Mouse (Mus musculus) heart, embryonic 12.5 days (tissue): ENCODE measurements around the gene Atp5g1. TPM values are rescaled to one million over a fixed set of nuclear protein-coding genes. Genes with fewer than 3 reads are reported as not detected.

Source experiments
- ATAC-seq: fragments of 200-750 bp; cut with Nextera tagmentation; 2 replicates; pipeline ENCODE4 v1.8.0; 2017; ENCODE audit warnings: moderate TSS enrichment, moderate library complexity; ENCODE audit not compliant: insufficient number of reproducible peaks, low FRiP score
- H3K27ac ChIP-seq: fragments of 300-500 bp; sonication (generic); 2 replicates; pipeline ENCODE4 v1.5.1; 2016; ENCODE audit warnings: mild to moderate bottlenecking, moderate library complexity; ENCODE audit not compliant: poor library complexity, severe bottlenecking
- H3K27me3 ChIP-seq: fragments of 300-500 bp; sonication (generic); replicated peaks from 2 replicates; pipeline ENCODE4 v1.6.1; 2016; ENCODE audit warnings: mild to moderate bottlenecking, moderate library complexity
- H3K36me3 ChIP-seq: fragments of 300-500 bp; sonication (generic); 2 replicates; pipeline ENCODE4 v1.6.1; 2016; ENCODE audit warnings: mild to moderate bottlenecking, moderate library complexity
- H3K4me1 ChIP-seq: fragments of 300-500 bp; sonication (generic); replicated peaks from 2 replicates; pipeline ENCODE4 v1.6.1; 2016; ENCODE audit warnings: mild to moderate bottlenecking
- H3K4me2 ChIP-seq: fragments of 300-500 bp; sonication (generic); 2 replicates; pipeline ENCODE4 v1.6.1; 2016; ENCODE audit warnings: mild to moderate bottlenecking, moderate library complexity
- H3K4me3 ChIP-seq: fragments of 300-500 bp; sonication (generic); 2 replicates; pipeline ENCODE4 v1.5.1; 2016; ENCODE audit warnings: mild to moderate bottlenecking
- H3K9ac ChIP-seq: fragments of 300-500 bp; sonication (generic); 2 replicates; pipeline ENCODE4 v1.6.1; 2016; ENCODE audit warnings: mild to moderate bottlenecking, moderate library complexity
- H3K9me3 ChIP-seq: fragments of 300-500 bp; sonication (generic); replicated peaks from 2 replicates; pipeline ENCODE4 v1.6.1; 2016; ENCODE audit warnings: mild to moderate bottlenecking, moderate library complexity
- WGBS: fragments of 180-500 bp; shearing (Covaris S2); methylation state at CpG from one replicate; pipeline ENCODE4 v1.1.7; 2016; 5-methylcytosine and 5-hydroxymethylcytosine counted together
- polyA plus RNA-seq: library from polyadenylated mRNA; unstranded; fragments of >200 nt; fragmentation: Nextera tagmentation; extraction: Ambion mirVana; gene quantifications from 2 replicates; pipeline ENCODE4 v1.2.1, GENCODE M21; 2016

Atp5g1 gene
- polyA plus RNA-seq, 1 experiment from 2014 or later, result 1,405 TPM

- WGBS, result 14% methylated on average over 3 of the region's 3 CpGs
- Histone ChIP-seq H3K9ac (no peak overlapping the region), H3K27me3 (peaks cover 16% of the 10 kb centered on the region; the same call in 1 of the 2 replicates), H3K4me1 (peaks cover 7% of the 10 kb centered on the region; the same call in 1 of the 2 replicates), H3K27ac (peak overlapping the region; percentile 54), H3K4me2 (peak overlapping the region; percentile 27; the same call in 1 of the 2 replicates), H3K9me3 (no peaks in the 10 kb centered on the region), H3K4me3 (no peak overlapping the region), H3K36me3 (no peaks in the 10 kb centered on the region)
- no peak for ATAC-seq
These were observed 17.9 kb upstream of the Atp5g1 start for GRCm38 (mm10) chr11:96093361-96093760.

DNA sequence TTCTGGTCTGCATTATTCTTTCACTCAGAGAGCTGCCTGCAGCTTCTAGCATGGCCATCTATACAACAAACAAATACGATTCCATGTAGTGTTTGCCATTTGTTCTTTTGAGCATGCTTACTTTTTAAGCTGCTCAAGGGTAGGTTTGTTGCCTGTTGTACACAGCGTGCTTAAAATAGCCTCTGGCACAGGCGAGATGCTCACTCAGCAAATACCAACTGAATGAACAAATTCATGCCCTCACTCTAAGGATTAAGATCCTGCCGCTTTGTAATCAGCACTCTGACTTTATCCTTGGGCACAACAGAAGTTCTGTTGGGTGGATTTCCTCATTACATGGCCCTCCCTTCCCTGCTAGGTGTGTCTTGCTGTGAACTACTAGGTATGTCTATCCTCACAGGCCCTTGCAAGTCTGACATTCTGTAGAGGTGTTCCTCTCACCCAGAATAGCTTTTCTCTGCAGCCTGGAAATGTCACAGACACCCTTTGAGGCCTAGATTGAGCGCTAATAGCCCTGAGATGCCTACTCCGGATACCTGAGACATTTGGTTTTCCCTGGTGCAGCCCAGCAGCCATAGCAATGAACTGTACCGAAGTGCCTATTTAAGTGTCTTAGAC lies 17.3 kb upstream of the Atp5g1 start:
- Histone ChIP-seq H3K9me3 (0 out of 2 replicates have a peak, but pooled peaks cover 5% of the 10 kb centered on the region), H3K27ac (peak overlapping the region; percentile 54), H3K4me1 (peaks cover 7% of the 10 kb centered on the region; the same call in 1 of the 2 replicates), H3K4me2 (peak overlapping the region; percentile 27; the same call in 1 of the 2 replicates), H3K27me3 (peaks cover 16% of the 10 kb centered on the region; the same call in 1 of the 2 replicates), H3K36me3 (no peaks in the 10 kb centered on the region), H3K4me3 (no peak overlapping the region), H3K9ac (no peak overlapping the region)
- WGBS, result 29% methylated on average over 7 of the region's 7 CpGs
- ATAC-seq, result no peak

DNA sequence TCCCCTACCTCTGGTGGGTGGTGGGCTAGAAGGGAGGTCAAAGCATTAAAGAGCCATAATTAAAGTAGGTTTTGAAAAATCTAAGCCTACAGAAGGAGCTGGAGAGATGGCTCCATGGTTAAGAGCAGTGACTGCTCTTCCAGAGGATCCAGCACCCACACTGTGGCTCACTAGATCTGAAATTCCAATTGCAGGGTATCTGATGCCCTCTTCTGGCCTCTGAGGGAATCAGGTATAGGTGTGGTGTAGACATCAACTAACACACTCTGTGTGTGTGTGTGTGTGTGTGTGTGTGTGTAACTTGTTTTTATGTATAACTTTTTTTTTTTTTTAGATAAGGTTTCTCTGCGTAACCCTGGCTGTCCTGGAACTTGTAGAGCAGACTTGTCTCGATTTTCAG lies 15.6 kb upstream of the Atp5g1 start:
- 51% methylated on average over 2 of the region's 2 CpGs for WGBS
- Histone ChIP-seq H3K4me1 (peaks cover 7% of the 10 kb centered on the region; the same call in 1 of the 2 replicates), H3K9ac (no peak overlapping the region), H3K27me3 (0 out of 2 replicates have a peak, but pooled peaks cover 8% of the 10 kb centered on the region), H3K9me3 (0 out of 2 replicates have a peak, but pooled peaks cover 5% of the 10 kb centered on the region), H3K27ac (no peak overlapping the region), H3K36me3 (no peaks in the 10 kb centered on the region), H3K4me3 (no peak overlapping the region), H3K4me2 (no peak overlapping the region)
- ATAC-seq, result no peak

- ATAC-seq, result no peak
- WGBS, result 87% methylated on average over 6 of the region's 6 CpGs
- no peak overlapping the region for H3K9ac ChIP-seq
- H3K9me3 ChIP-seq, result 0 out of 2 replicates have a peak, but pooled peaks cover 5% of the 10 kb centered on the region
- H3K36me3 ChIP-seq, result no peaks in the 10 kb centered on the region
- no peak overlapping the region for H3K4me3 ChIP-seq
- peaks cover 6% of the 10 kb centered on the region; the same call in 1 of the 2 replicates for H3K4me1 ChIP-seq
- no peaks in the 10 kb centered on the region for H3K27me3 ChIP-seq
- H3K4me2 ChIP-seq, result no peak overlapping the region
- H3K27ac ChIP-seq, result no peak overlapping the region
These were observed 12.5 kb upstream of the Atp5g1 start for GRCm38 (mm10) chr11:96087981-96088380.

DNA sequence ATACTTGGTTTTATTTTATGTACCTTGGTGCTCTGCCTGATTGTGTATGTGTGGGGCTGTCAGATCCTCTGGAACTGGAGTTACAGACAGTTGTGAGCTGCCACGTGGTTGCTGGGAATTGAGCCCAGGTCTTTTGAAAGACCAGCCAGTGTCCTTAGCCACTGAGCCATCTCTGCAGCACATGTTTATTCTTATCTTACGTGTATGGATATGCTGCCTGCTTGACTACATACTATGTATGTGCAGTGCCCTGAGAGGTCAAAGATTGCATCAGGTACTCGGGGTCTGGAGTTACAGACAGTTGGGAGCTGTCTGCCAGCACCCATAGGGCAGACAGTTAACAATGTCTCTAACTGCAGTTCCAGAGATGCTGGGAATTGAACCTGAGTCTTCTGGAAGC lies 7.2 kb upstream of the Atp5g1 start:
- Histone ChIP-seq H3K4me1 (no peaks in the 10 kb centered on the region), H3K4me3 (no peak overlapping the region), H3K27me3 (no peaks in the 10 kb centered on the region), H3K4me2 (no peak overlapping the region), H3K9ac (no peak overlapping the region), H3K27ac (no peak overlapping the region), H3K36me3 (no peaks in the 10 kb centered on the region), H3K9me3 (no peaks in the 10 kb centered on the region)
- 72% methylated on average over 3 of the region's 3 CpGs for WGBS
- no peak for ATAC-seq

DNA sequence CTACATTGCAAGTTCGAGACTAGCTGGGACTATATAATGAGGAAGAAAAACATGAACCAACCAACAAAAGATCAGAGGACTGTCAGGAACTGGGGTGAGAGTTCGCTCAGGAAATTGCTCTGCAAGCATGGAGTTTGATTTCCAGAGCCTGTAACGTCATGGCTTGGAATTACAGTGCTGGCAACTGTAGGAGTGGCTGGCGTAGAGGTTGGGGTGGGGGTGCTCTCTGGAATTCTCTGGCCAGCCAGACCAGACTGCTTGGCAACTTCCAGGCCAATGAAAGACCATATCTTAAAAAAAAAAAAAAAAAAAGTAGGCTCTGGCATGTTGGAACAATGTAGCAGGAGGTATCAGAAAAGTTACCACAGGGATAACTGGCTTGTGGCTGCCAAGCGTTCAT lies 5.3 kb upstream of the Atp5g1 start:
- Histone ChIP-seq H3K4me1 (no peaks in the 10 kb centered on the region), H3K36me3 (no peaks in the 10 kb centered on the region), H3K9ac (no peak overlapping the region), H3K27me3 (no peaks in the 10 kb centered on the region), H3K4me3 (no peak overlapping the region), H3K4me2 (no peak overlapping the region), H3K9me3 (no peaks in the 10 kb centered on the region), H3K27ac (no peak overlapping the region)
- whole genome bisulfite sequencing, result 62% methylated on average over 5 of the region's 5 CpGs
- no peak for ATAC-seq

DNA sequence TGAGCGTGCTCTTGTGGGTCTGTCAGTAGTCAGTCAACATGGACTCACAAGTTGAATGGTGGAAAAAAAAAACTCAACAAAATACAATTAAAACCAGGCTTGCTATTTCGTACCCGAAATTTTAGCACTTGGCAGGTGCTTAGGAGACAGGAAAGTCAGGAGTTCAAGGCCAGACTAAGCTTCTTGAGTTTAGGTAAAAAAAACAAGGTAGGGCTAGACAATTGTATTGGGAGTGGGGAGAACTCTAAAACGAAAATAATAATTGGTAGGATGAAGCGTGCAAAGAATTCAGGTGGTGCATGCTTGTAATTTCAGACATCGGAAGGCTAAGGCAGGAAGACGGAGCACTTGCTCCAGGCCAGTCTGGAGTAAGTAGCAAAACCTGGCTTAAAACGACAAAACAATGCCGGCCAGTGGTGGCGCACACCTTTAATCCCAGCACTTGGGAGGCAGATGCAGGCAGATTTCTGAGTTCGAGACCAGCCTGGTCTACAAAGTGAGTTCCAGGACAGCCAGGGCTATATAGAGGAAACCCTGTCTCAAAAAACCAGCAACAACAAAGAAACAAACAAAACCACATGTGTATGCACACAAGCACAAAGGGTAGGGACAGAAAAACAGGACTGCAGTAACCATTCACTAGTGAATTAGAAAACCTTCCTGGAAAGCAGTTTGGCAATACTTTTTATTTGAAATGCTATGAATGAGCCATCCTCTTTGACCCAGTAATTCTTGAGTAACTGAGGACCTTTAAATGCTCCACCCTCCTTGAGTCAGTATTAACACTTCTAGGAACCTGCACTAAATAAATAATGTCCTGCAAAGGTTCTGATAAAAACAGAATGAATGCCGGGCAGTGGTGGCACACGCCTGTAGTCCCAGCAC lies 993 bp upstream of the Atp5g1 start:
- ATAC-seq, result no peak
- H3K9ac ChIP-seq, result no peak overlapping the region

DNA sequence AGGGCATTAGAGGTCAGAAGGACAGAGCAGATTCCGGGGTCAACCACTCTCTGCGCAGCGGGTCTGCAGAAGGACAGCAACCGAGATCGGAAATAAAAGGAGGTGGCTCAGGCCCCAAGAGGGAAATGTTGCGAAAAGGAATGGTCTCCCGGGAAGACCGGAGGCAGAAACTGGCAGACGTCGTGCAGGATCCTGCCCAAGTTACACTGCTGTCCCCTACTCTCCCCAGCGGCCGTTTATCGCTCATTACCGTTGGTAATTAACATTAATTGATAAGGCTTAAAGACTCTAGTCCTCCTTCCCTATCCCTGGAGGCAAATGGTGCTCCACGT lies 327 bp downstream of the Atp5g1 start:
- ATAC-seq, result peak; percentile 3
- Histone ChIP-seq H3K36me3 (peaks cover 29% of the 10 kb centered on the region), H3K9me3 (no peaks in the 10 kb centered on the region), H3K27ac (peak overlapping the region; percentile 86), H3K4me2 (peak overlapping the region; percentile 90), H3K4me3 (peak overlapping the region; percentile 79), H3K27me3 (no peaks in the 10 kb centered on the region), H3K9ac (peak overlapping the region; percentile 89), H3K4me1 (peaks cover 25% of the 10 kb centered on the region)
- 0% methylated on average over 15 of the region's 15 CpGs for WGBS

More for the DNA sequence above, 993 bp upstream of the Atp5g1 start:
- peaks cover 22% of the 10 kb centered on the region for H3K4me1 ChIP-seq
- no peaks in the 10 kb centered on the region for H3K27me3 ChIP-seq
- peak overlapping the region; percentile 61 for H3K4me2 ChIP-seq
- H3K27ac ChIP-seq, result peak overlapping the region; percentile 55
- 63% methylated on average over 13 of the region's 13 CpGs for whole genome bisulfite sequencing
- no peaks in the 10 kb centered on the region for H3K9me3 ChIP-seq
- peaks cover 17% of the 10 kb centered on the region for H3K36me3 ChIP-seq
- peak overlapping the region; percentile 36 for H3K4me3 ChIP-seq

GRCm38 (mm10) chr11:96074351-96075176 lies 906 bp downstream of the Atp5g1 start:
- Histone ChIP-seq H3K27ac (peak overlapping the region; percentile 86), H3K36me3 (peaks cover 33% of the 10 kb centered on the region), H3K27me3 (no peaks in the 10 kb centered on the region), H3K9me3 (no peaks in the 10 kb centered on the region), H3K4me3 (peak overlapping the region; percentile 79), H3K4me2 (peak overlapping the region; percentile 90), H3K9ac (peak overlapping the region; percentile 89), H3K4me1 (peaks cover 25% of the 10 kb centered on the region)
- ATAC-seq, result no peak
- WGBS, result 14% methylated on average over 17 of the region's 17 CpGs

DNA sequence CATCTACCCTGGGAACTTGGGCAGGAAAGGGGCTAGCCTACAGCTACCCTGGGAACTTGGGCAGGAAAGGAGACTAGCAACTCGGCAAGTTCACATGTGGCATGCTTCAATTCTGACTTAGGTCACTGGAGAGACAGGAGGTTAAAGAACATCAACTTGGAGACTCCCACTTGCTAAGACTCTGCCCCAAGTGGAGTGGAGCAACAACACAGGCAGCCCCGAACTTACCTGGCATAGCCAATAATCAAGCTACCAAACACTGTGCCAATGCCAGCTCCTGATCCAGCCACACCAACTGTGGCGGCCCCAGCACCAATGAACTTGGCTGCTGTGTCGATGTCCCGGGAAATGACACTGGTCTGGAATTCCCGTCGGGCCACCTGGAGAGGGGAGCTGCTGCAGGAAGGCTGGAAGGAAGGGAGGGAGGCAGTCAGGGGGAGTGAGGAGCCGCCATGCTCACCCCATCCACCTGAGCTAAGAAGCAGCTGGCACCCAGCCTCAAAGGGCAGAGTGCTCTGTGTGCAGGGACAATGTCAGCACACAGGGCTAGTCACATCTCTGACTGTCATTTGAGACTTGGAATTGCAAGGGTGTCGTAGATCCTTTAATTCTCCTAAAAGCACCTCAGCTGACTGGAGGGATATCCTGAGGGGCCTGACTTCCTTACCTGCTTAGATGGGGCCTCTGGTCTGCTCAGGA lies 2.0 kb downstream of the Atp5g1 start:
- no peak for ATAC-seq
- Histone ChIP-seq H3K9me3 (no peaks in the 10 kb centered on the region), H3K27ac (no peak overlapping the region), H3K36me3 (peaks cover 33% of the 10 kb centered on the region), H3K4me2 (peak overlapping the region; percentile 90), H3K27me3 (no peaks in the 10 kb centered on the region), H3K9ac (peak overlapping the region; percentile 89), H3K4me3 (peak overlapping the region; percentile 79), H3K4me1 (peaks cover 25% of the 10 kb centered on the region)
- WGBS, result 69% methylated on average over 9 of the region's 9 CpGs
